Mouse (Mus musculus): ENCODE data around the gene Filip1.

DNA sequence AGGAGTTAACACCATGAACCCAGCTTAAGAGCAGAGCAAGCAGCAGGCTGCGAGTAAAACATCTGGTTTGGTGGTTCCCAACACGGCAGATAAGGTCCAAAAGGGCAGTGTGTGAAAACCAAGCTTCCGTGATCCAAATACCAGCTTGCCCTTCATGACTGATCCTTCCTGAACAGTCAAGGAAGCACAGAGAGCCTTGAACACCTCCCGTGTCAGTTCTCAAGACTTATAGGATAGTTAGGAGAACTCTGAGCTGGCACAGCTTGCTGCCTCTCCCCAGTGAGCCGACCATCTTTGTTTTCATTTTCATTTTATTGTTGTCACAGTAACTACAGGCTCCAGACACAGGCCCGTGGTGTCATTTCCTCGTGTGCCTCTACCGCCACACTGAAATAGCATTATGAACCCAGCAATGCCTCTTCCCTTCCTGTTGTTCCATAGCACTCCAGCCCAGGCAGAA lies 42.0 kb downstream of the Filip1 start:
- no peak for TF ChIP-seq CTCF (IDR thresholded peaks at IDR 0.05; ENCODE audit: borderline replicate concordance, extremely low read depth, insufficient read depth, insufficient read length)
- TF ChIP-seq POLR2A (IDR thresholded peaks at IDR 0.05; ENCODE audit: borderline replicate concordance, extremely low read depth, insufficient read depth, insufficient read length, poor library complexity, severe bottlenecking), result no peak

Measured in brain, embryonic 14.5 days (tissue).